Mouse (Mus musculus) lung, adult 2 months (tissue): ENCODE measurements around the gene Col4a2.

ENCODE experiments used
- CTCF ChIP-seq: fragments of 200-500 bp; IDR thresholded peaks from 2 replicates; pipeline ENCODE4 v1.5.1; 2011; ENCODE audit warnings: mild to moderate bottlenecking, low read length, control low read depth; ENCODE audit not compliant: insufficient read depth
- POLR2A ChIP-seq: fragments of 200-500 bp; IDR thresholded peaks from 2 replicates; pipeline ENCODE4 v1.6.1; 2011; ENCODE audit warnings: low read depth, mild to moderate bottlenecking, control low read depth, low read length, borderline replicate concordance; ENCODE audit errors: extremely low read depth

- no peak for TF ChIP-seq CTCF
- TF ChIP-seq POLR2A = no peak; the same call in 1 of the 2 replicates
Measured at GRCm38 (mm10) chr8:11314613-11315012, 2.0 kb downstream of the Col4a2 start.
